Mouse (Mus musculus): ENCODE measurements around the gene Olfr619. TPM values are rescaled to one million over a fixed set of nuclear protein-coding genes. Genes with fewer than 3 reads are reported as not detected.

Gene Olfr619
- not detected in 2 replicates for polyA plus RNA-seq (2015; fragmentation: Nextera tagmentation; extraction: Ambion mirVana)

GRCm38 (mm10) chr7:103600275-103600674 lies at the start of gene Olfr619:
Gene Olfr619, plus strand, starts transcription at chr7:103600575.

DNA sequence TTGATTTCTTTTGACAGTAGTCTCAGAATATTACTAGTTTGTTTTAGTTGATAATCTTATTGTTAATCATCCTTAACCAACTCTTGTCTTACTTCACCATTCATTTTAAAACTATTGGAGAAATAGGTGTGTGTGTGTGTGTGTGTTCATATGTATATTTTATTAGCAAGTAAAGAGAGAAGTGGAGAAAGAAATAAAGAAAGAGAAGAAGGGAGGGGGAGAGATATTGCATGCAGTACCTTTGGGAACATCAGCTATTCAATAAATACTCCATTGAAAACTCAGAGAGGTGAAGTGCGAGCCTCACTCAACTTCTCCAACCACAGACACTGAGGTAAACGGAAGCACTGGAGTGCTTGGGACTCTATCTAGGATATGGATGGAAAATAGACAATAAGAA lies 44.6 kb upstream of the Olfr619 start, which contains the start of gene Olfr615:
TSS of gene Olfr615 (plus strand) at position 301 of the 400 bp plus-strand sequence.

GRCm38 (mm10) chr7:103569043-103569442 lies 31.3 kb upstream of the Olfr619 start, which contains the start of gene Olfr616:
Gene Olfr616, minus strand, starts transcription at chr7:103569143.

GRCm38 (mm10) chr7:103572761-103573160 lies 27.6 kb upstream of the Olfr619 start, which contains the start of gene Olfr617:
Gene Olfr617, plus strand, starts transcription at chr7:103573061.

DNA sequence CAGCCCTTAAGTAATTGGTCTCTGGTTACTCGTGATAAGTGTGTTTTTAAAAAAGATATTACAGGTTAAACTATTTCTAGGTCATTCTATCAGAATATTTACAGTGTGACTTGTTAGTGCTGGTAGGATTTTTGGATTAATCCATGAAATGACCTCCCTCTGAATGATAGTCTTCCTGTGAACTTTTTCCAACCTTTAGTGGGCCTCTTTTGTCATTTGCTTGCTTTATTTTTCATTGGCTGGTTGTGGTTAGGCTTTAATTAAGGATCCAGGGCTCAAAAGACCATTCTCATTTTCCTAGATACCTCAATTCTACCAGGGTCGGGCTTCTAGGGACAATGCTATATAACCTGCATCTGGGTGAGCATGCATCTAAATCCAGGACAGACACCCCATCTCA lies 10.6 kb upstream of the Olfr619 start, which contains the start of gene Olfr618:
TSS of gene Olfr618 (plus strand) at position 301 of the 400 bp plus-strand sequence.

GRCm38 (mm10) chr7:103612434-103612833 lies 12.1 kb downstream of the Olfr619 start, which contains the start of gene Olfr620:
Gene Olfr620, minus strand, starts transcription at chr7:103612534.

GRCm38 (mm10) chr7:103642602-103643001 lies 42.2 kb downstream of the Olfr619 start, which contains the start of gene Olfr622:
Gene Olfr622, minus strand, starts transcription at chr7:103642702.

Small RNAs within 50 kb of the gene (microRNA-seq; reads per million reads assigned to microRNA genes)
- gene Gm26506, result not detected

Other genes starting within 250 kb of the Olfr619 start
- not detected in 2 replicates for gene Olfr601, start 237.9 kb upstream of the Olfr619 start, polyA plus RNA-seq (2015; fragmentation: Nextera tagmentation; extraction: Ambion mirVana)
- not detected in 2 replicates for gene Olfr603, start 214.4 kb upstream of the Olfr619 start, polyA plus RNA-seq (2015; fragmentation: Nextera tagmentation; extraction: Ambion mirVana)
- gene Usp17lc, start 185.5 kb upstream of the Olfr619 start, polyA plus RNA-seq (2015; fragmentation: Nextera tagmentation; extraction: Ambion mirVana), result not detected in 2 replicates
- gene Olfr605, start 155.1 kb upstream of the Olfr619 start, polyA plus RNA-seq (2015; fragmentation: Nextera tagmentation; extraction: Ambion mirVana), result not detected in 2 replicates
- not detected in 2 replicates for gene Olfr606, start 151.5 kb upstream of the Olfr619 start, polyA plus RNA-seq (2015; fragmentation: Nextera tagmentation; extraction: Ambion mirVana)
- gene Olfr607, start 136.4 kb upstream of the Olfr619 start, polyA plus RNA-seq (2015; fragmentation: Nextera tagmentation; extraction: Ambion mirVana), result not detected in 2 replicates
- gene Olfr608, start 130.7 kb upstream of the Olfr619 start, polyA plus RNA-seq (2015; fragmentation: Nextera tagmentation; extraction: Ambion mirVana), result not detected in 2 replicates
- gene Olfr609, start 102.5 kb upstream of the Olfr619 start, polyA plus RNA-seq (2015; fragmentation: Nextera tagmentation; extraction: Ambion mirVana), result not detected in 2 replicates
- not detected in 2 replicates for gene Olfr610, start 88.5 kb upstream of the Olfr619 start, polyA plus RNA-seq (2015; fragmentation: Nextera tagmentation; extraction: Ambion mirVana)
- gene Olfr611, start 79.7 kb upstream of the Olfr619 start, polyA plus RNA-seq (2015; fragmentation: Nextera tagmentation; extraction: Ambion mirVana), result not detected in 2 replicates
- gene Olfr612, start 57.9 kb upstream of the Olfr619 start, polyA plus RNA-seq (2015; fragmentation: Nextera tagmentation; extraction: Ambion mirVana), result not detected in 2 replicates
- gene Olfr613, start 52.5 kb upstream of the Olfr619 start, polyA plus RNA-seq (2015; fragmentation: Nextera tagmentation; extraction: Ambion mirVana), result not detected in 2 replicates
- gene Olfr615, start 44.5 kb upstream of the Olfr619 start, polyA plus RNA-seq (2015; fragmentation: Nextera tagmentation; extraction: Ambion mirVana), result not detected in 2 replicates
- not detected in 2 replicates for gene Olfr616, start 31.4 kb upstream of the Olfr619 start, polyA plus RNA-seq (2015; fragmentation: Nextera tagmentation; extraction: Ambion mirVana)
- not detected in 2 replicates for gene Olfr617, start 27.5 kb upstream of the Olfr619 start, polyA plus RNA-seq (2015; fragmentation: Nextera tagmentation; extraction: Ambion mirVana)
- gene Olfr618, start 10.5 kb upstream of the Olfr619 start, polyA plus RNA-seq (2015; fragmentation: Nextera tagmentation; extraction: Ambion mirVana), result not detected in 2 replicates
- not detected in 2 replicates for gene Olfr620, start 12.0 kb downstream of the Olfr619 start, polyA plus RNA-seq (2015; fragmentation: Nextera tagmentation; extraction: Ambion mirVana)
- not detected in 2 replicates for gene Olfr622, start 42.1 kb downstream of the Olfr619 start, polyA plus RNA-seq (2015; fragmentation: Nextera tagmentation; extraction: Ambion mirVana)
- not detected in 2 replicates for gene Olfr623, start 63.1 kb downstream of the Olfr619 start, polyA plus RNA-seq (2015; fragmentation: Nextera tagmentation; extraction: Ambion mirVana)
- 0.04 TPM in 2 replicates for gene Olfr624, start 70.6 kb downstream of the Olfr619 start, polyA plus RNA-seq (2015; fragmentation: Nextera tagmentation; extraction: Ambion mirVana)
- gene Olfr625-ps1, start 82.1 kb downstream of the Olfr619 start, polyA plus RNA-seq (2015; fragmentation: Nextera tagmentation; extraction: Ambion mirVana), result not detected in 2 replicates
- gene Olfr243, start 114.1 kb downstream of the Olfr619 start, polyA plus RNA-seq (2015; fragmentation: Nextera tagmentation; extraction: Ambion mirVana), result not detected in 2 replicates
- gene Olfr628, start 129.8 kb downstream of the Olfr619 start, polyA plus RNA-seq (2015; fragmentation: Nextera tagmentation; extraction: Ambion mirVana), result not detected in 2 replicates
- not detected in 2 replicates for gene Olfr629, start 144.4 kb downstream of the Olfr619 start, polyA plus RNA-seq (2015; fragmentation: Nextera tagmentation; extraction: Ambion mirVana)
- not detected in 2 replicates for gene Olfr630, start 156.8 kb downstream of the Olfr619 start, polyA plus RNA-seq (2015; fragmentation: Nextera tagmentation; extraction: Ambion mirVana)
- gene Olfr69, start 171.0 kb downstream of the Olfr619 start, polyA plus RNA-seq (2015; fragmentation: Nextera tagmentation; extraction: Ambion mirVana), result not detected in 2 replicates
- gene Olfr68, start 179.1 kb downstream of the Olfr619 start, polyA plus RNA-seq (2015; fragmentation: Nextera tagmentation; extraction: Ambion mirVana), result not detected in 2 replicates
- not detected in 2 replicates for gene Olfr67, start 191.2 kb downstream of the Olfr619 start, polyA plus RNA-seq (2015; fragmentation: Nextera tagmentation; extraction: Ambion mirVana)
- gene Hbb-bt, start 213.4 kb downstream of the Olfr619 start, polyA plus RNA-seq (2015; fragmentation: Nextera tagmentation; extraction: Ambion mirVana), result 239 and 288 TPM in 2 replicates
- 1,091 and 1,331 TPM in 2 replicates for gene Hbb-bs, start 227.5 kb downstream of the Olfr619 start, polyA plus RNA-seq (2015; fragmentation: Nextera tagmentation; extraction: Ambion mirVana)
- gene Hbb-bh2, start 239.9 kb downstream of the Olfr619 start, polyA plus RNA-seq (2015; fragmentation: Nextera tagmentation; extraction: Ambion mirVana), result not detected in 2 replicates
- gene Hbb-bh1, start 242.6 kb downstream of the Olfr619 start, polyA plus RNA-seq (2015; fragmentation: Nextera tagmentation; extraction: Ambion mirVana), result not detected in 2 replicates